Mouse (Mus musculus): ENCODE results near the gene 2310034G01Rik. TPM values are rescaled to one million over a fixed set of nuclear protein-coding genes. Genes with fewer than 3 reads are reported as not detected.

Gene 2310034G01Rik
- total RNA-seq (2021) = 1 to 10 TPM in 1 of 2 experiments, under 1 TPM in 1; 0.94 to 1.2 TPM
- long read RNA-seq, experiment 1 = 0 reads
- long read RNA-seq, experiment 2 = 0 reads

- no peak for DNase-seq (ENCODE audit: low spot score in 2 of 2)
Observed at GRCm38 (mm10) chr19:46350168-46350932, at the start of gene 2310034G01Rik. 2310034G01Rik (minus strand) TSS chr19:46350302.

DNA sequence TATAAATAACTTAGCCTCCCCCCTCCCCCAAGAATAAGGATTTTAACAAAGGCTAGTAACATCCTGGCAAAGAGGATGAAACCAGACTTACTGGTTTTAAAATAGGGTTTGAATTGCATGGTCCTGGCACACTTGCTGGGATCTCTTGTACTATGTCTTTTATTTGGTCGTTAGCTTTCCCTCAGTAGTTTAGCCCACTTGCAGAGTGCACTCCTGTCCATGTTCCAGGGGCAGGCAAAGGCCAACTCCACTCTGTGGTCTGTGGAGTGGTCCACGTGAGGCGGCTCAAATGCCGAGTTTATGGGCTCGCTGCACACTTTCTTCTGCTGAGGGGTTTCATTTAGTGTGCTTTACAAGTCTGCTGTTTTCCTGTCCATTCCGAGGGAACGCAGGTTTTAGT, 49.8 kb upstream of the 2310034G01Rik start:
- no peak for DNase-seq (ENCODE audit: low spot score in 2 of 2)

DNA sequence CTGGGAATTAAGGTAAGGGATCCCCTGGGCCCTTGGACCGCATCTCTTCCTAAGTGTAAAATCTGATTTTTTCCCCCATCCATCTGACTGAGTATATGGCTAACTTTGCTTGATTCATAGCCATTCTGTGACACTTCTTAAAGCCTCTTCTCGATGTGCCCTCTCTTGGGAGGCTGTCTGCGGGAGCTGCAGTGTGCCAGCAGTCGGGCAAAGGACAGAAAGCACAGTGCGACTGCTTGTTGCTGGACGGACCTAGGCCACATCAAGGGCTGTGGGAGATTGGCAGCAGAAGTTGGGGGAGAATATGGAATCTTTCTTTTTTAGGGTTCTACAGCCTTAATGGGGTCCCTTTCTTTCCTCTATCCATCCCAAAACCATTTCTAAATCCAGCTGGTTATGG, 49.3 kb upstream of the 2310034G01Rik start:
- DNase-seq (ENCODE audit: low spot score in 2 of 2) = no peak

- no peak for DNase-seq (ENCODE audit: low spot score in 2 of 2)
Observed at GRCm38 (mm10) chr19:46398401-46398800, 48.3 kb upstream of the 2310034G01Rik start.

DNA sequence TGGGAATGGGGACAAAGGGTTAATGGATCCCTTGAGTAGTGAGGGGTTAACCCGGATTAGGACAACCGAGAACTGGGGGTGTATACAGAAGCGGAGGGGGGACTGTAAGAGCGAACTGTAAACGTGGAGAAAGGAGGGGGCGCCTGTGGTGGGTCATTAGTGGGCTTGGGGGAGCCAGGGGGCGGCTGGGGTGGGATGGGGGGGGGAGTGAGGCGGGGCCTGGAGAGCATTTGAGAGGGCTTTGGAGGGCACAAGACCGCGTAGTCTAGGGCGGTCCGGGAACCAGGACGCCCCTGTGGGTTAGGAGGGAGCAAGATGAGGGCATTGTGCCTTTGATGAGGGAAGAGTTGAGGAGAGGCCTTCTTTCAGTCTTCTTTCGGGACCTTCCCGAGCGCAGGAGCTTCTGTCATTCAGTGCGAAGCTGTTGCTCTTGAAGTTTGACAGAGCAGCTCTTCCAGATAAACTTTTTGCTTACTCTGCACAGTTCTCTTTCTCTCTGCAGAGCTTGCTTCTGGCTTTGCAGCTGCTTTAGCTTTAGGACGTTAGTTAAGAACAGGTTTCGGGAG, 47.4 kb upstream of the 2310034G01Rik start:
- no peak for DNase-seq (ENCODE audit: low spot score in 2 of 2)

DNA sequence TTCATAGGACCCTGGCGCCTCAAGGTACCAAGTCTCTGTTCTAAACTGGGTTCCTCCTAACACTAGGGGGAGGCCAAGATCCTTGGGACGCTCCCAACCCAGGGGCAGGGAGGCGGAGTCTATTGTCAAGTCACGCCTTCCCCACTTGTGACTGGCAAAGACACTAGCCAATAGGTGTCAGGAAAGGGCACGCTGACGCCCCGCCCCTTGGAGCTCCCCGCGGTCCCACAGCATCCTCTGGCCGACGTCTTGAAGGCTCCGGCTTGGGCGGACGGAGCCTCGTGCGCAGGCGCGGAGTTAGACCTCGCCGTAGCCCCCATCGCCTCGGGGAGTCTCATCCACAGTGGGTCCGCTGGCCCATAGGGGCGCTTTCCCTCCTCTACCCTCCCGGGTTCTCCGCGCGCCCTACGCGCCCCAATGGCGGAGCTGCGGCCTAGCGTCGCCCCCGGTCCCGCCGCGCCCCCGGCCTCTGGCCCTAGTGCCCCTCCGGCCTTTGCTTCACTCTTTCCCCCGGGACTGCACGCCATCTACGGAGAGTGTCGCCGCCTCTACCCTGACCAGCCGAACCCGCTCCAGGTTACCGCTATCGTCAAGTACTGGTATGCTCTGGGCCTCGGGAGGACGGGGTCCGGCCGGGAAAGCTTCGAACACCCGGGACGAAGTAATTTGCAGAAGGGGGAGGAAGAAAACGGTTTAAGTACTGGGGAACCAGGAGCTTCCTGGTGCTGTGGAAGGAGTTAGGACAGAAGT, 46.8 kb upstream of the 2310034G01Rik start, which contains the start of gene Sufu:
Gene Sufu, plus strand, starts transcription at position 211 of the 750 bp plus-strand sequence.
- DNase-seq (ENCODE audit: low spot score in 2 of 2) = peak; percentile 97 to 99

DNA sequence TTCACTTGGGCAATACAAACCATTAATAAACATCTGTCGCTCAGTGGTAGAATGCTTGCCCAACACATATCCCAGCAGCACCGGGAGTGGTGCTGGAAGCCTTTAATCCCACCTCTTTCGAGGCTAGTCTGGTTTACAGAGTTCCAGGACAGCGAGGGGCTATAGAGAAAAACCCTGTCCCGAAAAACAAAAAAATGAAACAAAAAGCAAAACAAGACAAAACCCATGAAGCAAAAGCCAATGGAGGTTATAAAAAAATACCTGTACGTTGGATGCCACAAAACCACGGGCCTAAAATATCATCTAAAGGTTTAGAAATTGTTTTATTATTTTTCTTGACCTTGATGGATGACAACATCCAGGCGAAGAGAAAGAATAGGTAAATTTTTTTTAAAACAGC, 46.0 kb upstream of the 2310034G01Rik start:
- DNase-seq (ENCODE audit: low spot score in 2 of 2) = no peak

GRCm38 (mm10) chr19:46395109-46396009, 45.3 kb upstream of the 2310034G01Rik start, which contains the start of gene Actr1a:
Actr1a (minus strand) TSS chr19:46395748.
- peak; percentile 99 for DNase-seq (ENCODE audit: low spot score in 2 of 2)

- no peak for DNase-seq (ENCODE audit: low spot score in 2 of 2)
Observed at GRCm38 (mm10) chr19:46394712-46395108, 44.6 kb upstream of the 2310034G01Rik start.

DNA sequence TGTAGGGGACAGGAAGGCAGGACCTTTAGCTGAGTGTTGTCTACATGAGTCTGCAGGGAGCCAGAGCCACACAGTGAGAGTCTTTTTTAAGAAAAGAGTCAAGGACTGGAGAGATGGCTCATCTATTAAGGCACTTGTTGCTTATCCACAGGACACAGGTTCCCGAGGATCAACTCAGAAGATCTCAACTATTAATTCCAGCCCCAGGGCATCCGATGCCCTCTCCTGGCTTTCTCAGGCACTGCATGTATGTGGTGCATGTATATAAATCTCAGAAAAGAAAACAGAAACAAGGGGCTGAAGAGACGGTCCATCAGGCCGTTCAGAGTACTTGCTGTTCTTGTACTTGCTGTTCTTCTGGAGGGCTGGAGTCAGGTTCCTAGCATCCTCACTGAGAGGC, 41.9 kb upstream of the 2310034G01Rik start:
- DNase-seq (ENCODE audit: low spot score in 2 of 2) = no peak

DNA sequence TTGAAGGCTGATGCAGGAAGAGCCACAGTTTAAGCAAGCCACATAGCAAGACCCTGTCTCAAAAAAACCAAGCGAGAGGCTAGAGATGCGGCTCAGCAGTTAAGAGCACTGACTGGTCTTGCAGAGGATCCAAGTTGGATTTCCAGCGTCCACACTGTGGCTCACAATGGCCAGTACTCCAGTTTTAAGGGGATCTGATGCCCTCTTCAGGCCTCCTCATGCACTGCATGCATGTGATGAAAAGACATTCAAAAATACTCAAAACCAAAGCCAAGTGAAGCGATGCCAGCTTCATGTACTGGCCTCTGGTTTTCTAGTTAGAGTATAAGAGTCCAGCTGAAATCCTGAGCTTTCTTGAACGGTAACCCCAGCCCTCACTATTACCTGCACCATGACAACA, 39.8 kb upstream of the 2310034G01Rik start:
- DNase-seq (ENCODE audit: low spot score in 2 of 2) = no peak

DNA sequence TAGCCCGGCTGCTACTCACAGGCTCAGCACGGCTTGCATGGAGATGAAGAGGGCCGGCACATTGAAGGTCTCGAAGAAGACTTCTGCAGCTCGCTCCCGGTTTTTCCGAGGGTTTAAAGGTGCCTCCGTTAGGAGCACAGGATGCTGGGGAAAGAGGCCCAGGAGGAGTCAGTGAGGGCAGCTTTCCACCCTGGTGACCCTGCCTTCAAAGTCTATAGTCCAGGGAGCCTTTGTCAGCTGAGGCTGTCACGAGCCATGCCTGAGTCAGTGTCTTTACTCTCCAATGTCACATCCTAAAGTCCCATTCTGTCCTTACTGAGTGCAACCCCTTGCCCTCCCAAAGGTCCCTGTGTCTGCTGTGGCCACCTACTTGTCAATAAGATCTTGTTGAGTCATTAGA, 32.2 kb upstream of the 2310034G01Rik start:
- no peak for DNase-seq (ENCODE audit: low spot score in 2 of 2)

- no peak for DNase-seq (ENCODE audit: low spot score in 2 of 2)
Observed at GRCm38 (mm10) chr19:46375891-46376290, 25.8 kb upstream of the 2310034G01Rik start.

DNA sequence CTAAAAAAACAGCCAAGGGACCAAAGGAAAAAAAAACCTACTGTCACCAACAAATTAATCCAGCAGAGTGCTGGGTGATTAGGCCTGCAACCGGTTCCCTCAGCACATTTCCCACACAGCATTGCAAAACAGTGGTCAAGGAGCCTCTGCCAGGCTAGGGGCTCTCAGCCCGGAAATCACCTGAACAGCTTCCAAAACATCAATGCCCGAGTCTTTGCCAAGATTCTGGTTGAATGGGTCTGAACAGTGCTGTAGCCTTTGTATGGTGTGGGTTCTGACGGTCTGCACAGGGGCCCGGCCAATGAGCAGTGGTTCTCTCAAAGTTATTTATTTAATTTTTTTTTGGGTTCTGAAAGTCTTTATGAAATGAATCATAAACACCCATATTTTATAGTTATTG, 25.4 kb upstream of the 2310034G01Rik start:
- peak; percentile 60 to 86 for DNase-seq (ENCODE audit: low spot score in 2 of 2)

GRCm38 (mm10) chr19:46374477-46375088, 24.5 kb upstream of the 2310034G01Rik start:
- DNase-seq (ENCODE audit: low spot score in 2 of 2) = peak in 1 of 2 experiments; percentile 16

GRCm38 (mm10) chr19:46369204-46369603, 19.1 kb upstream of the 2310034G01Rik start:
- DNase-seq (ENCODE audit: low spot score in 2 of 2) = peak in 1 of 2 experiments; percentile 55

DNA sequence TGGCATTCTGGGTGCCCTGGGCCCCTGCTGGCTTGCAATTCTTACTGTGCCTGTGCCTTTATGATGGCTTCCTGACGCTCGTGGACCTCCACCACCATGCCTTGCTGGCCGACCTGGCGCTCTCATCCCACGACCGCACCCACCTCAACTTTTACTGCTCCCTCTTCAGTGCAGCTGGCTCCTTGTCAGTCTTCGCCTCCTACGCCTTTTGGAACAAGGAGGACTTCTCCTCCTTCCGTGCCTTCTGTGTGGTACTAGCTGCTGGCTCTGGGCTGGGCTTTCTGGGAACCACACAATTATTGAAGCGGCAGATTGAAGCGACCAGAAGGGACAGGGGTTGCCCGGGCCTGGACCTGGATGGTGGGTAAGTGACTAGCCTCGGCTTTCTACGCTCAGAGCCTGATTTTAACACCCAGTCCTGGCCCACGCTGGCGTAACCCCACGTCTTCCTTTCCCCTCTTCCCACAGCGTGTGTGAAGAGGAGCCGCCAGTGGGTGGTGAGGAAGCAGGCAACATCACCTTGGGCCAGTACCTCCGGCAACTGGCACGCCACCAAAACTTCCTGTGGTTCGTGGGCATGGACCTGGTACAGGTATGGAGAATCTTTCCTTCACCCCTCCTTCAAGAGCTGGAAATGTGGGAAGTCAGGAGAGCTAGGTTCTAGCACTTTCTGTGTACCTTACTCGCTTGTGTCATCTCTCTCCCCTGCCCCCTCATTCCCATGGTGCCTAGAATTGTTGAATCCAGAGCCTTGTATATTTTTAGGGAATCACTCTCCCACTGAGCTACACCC, 17.9 kb upstream of the 2310034G01Rik start:
- no peak for DNase-seq (ENCODE audit: low spot score in 2 of 2)

DNA sequence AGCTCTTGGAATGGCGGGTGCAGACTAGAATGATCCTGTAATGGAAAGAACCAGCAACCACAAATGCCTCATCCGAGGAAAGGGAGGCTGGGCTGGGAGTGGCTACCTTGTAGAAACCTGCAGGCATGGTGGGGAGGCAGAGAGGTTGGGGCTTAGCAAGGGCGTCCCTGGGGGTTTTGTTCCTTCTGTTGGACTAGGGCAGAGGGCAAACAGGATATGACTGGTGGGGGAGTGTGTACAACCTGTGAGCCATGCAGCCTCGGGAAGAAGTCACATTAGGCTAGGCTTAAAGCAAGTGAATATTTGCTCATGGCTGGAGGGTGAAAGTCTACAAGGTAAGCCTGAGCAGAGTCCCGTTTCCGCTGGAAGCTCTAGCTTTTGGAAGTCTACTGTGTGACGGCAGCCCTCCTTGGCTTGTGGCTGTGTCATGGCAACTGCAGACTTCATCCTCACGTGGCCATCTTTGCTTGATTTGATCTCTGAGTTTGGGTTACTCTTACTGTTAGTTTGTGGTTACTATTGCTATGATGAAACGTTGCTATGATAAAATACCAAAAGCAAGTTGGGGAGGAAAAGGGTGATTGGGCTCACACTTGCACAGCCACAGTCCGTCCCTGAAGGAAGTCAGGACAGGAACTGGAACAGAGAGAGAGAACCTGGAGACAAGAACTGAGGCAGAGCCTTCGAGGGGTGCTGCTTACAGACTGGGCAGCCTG, 13.3 kb upstream of the 2310034G01Rik start:
- DNase-seq (ENCODE audit: low spot score in 2 of 2) = no peak

GRCm38 (mm10) chr19:46362104-46362503, 12.0 kb upstream of the 2310034G01Rik start:
- DNase-seq (ENCODE audit: low spot score in 2 of 2) = no peak
